Mouse (Mus musculus) CH12.LX (cell line): ENCODE measurements around the gene Gm9195. TPM values are rescaled to one million over a fixed set of nuclear protein-coding genes. Genes with fewer than 3 reads are reported as not detected.

Experiments used
- DNase-seq: peaks from one replicate; pipeline ENCODE4 v3.0.0-alpha.2; 2013; ENCODE audit errors: extremely low read depth
- H3K27ac ChIP-seq: 2 replicates; pipeline ENCODE4 v1.5.1; 2012; ENCODE audit warnings: low read depth, mild to moderate bottlenecking, control low read depth, moderate library complexity; ENCODE audit not compliant: insufficient read depth
- H3K27me3 ChIP-seq: replicated peaks from 2 replicates; pipeline ENCODE3; 2012; ENCODE audit warnings: inconsistent platforms
- H3K36me3 ChIP-seq, 2 experiments: replicated peaks in 1 of 2; 2 replicates each; pipeline versions ENCODE3 to v1.6.1; 2012; ENCODE audit warnings: inconsistent platforms in 1 of 2, low read length in 1 of 2, mild to moderate bottlenecking in 1 of 2, mixed read lengths in 1 of 2, moderate library complexity in 1 of 2; ENCODE audit not compliant: control insufficient read depth in 1 of 2, insufficient read depth in 1 of 2
- H3K4me1 ChIP-seq, 2 experiments: 2 replicates each; pipeline ENCODE4 v1.6.1; 2012; ENCODE audit warnings: inconsistent platforms in 1 of 2, moderate library complexity in 1 of 2; ENCODE audit not compliant: insufficient read depth in 2 of 2, control insufficient read depth in 1 of 2
- H3K4me2 ChIP-seq: 2 replicates; pipeline ENCODE4 v1.6.1; 2012; ENCODE audit warnings: low read depth, mild to moderate bottlenecking, control low read depth; ENCODE audit not compliant: poor library complexity, insufficient read depth, severe bottlenecking
- H3K4me3 ChIP-seq, 3 experiments: fragments of 150-350 bp in 1 of 3; sonication (generic) in 1 of 3; replicated peaks in 1 of 3; 2 replicates each; pipeline versions ENCODE3 to v1.5.1; 2011 to 2012; ENCODE audit warnings: low read depth in 2 of 3, low read length in 2 of 3, mild to moderate bottlenecking in 2 of 3, moderate library complexity in 2 of 3, control low read depth in 1 of 3, improper control_type of control experiment in 1 of 3, inconsistent platforms in 1 of 3, mixed read lengths in 1 of 3; ENCODE audit not compliant: poor library complexity in 1 of 3
- H3K79me2 ChIP-seq: replicated peaks from 2 replicates; pipeline ENCODE4 v1.6.1; 2012; ENCODE audit warnings: mild to moderate bottlenecking, moderate library complexity; ENCODE audit not compliant: control insufficient read depth, poor library complexity, insufficient read depth, severe bottlenecking; ENCODE audit errors: extremely low read depth
- H3K9ac ChIP-seq: 2 replicates; pipeline ENCODE4 v1.6.1; 2012; ENCODE audit warnings: low read depth, mild to moderate bottlenecking, control low read depth, moderate library complexity; ENCODE audit not compliant: insufficient read depth
- H3K9me3 ChIP-seq: replicated peaks from 2 replicates; pipeline ENCODE3; 2012; ENCODE audit warnings: low read length, inconsistent platforms, mixed read lengths
- BHLHE40 ChIP-seq: IDR thresholded peaks from 2 replicates; pipeline ENCODE4 v1.6.1; 2011; ENCODE audit warnings: mild to moderate bottlenecking, low read depth, low read length, improper control_type of control experiment
- CHD1 ChIP-seq: IDR thresholded peaks from 2 replicates; pipeline ENCODE4 v1.6.1; 2012; ENCODE audit warnings: low read depth, low read length, improper control_type of control experiment, inconsistent platforms
- CHD2 ChIP-seq: IDR thresholded peaks from 2 replicates; pipeline ENCODE4 v1.6.1; 2011; ENCODE audit warnings: low read length, improper control_type of control experiment
- CTCF ChIP-seq, 2 experiments: IDR thresholded peaks in 1 of 2; conservative IDR thresholded peaks in 1 of 2; 2 replicates each; pipeline ENCODE4 v1.5.1; 2011 to 2012; ENCODE audit warnings: low read depth in 2 of 2, low read length in 2 of 2, improper control_type of control experiment in 1 of 2, inconsistent platforms in 1 of 2, mild to moderate bottlenecking in 1 of 2, moderate library complexity in 1 of 2
- E2F4 ChIP-seq: IDR thresholded peaks from 2 replicates; pipeline ENCODE4 v1.6.1; 2011; ENCODE audit warnings: low read depth, low read length, improper control_type of control experiment; ENCODE audit not compliant: insufficient replicate concordance
- ELF1 ChIP-seq: IDR thresholded peaks from 2 replicates; pipeline ENCODE4 v1.6.1; 2014; ENCODE audit warnings: low read depth, mild to moderate bottlenecking, inconsistent platforms, low read length, improper control_type of control experiment
- EP300 ChIP-seq: IDR thresholded peaks from 2 replicates; pipeline ENCODE4 v1.6.1; 2011; ENCODE audit warnings: low read length, improper control_type of control experiment
- JUN ChIP-seq: IDR thresholded peaks from 2 replicates; pipeline ENCODE4 v1.6.1; 2011; ENCODE audit warnings: low read depth, mild to moderate bottlenecking, low read length, improper control_type of control experiment, moderate library complexity; ENCODE audit not compliant: insufficient read depth
- KAT2A ChIP-seq: IDR thresholded peaks from 2 replicates; pipeline ENCODE4 v1.6.1; 2012; ENCODE audit warnings: low read length, improper control_type of control experiment, inconsistent platforms; ENCODE audit not compliant: insufficient replicate concordance
- MAZ ChIP-seq: IDR thresholded peaks from 2 replicates; pipeline ENCODE4 v1.6.1; 2012; ENCODE audit warnings: low read depth, mild to moderate bottlenecking, inconsistent platforms, low read length, improper control_type of control experiment, moderate library complexity
- MEF2A ChIP-seq: IDR thresholded peaks from 2 replicates; pipeline ENCODE4 v1.6.1; 2014; ENCODE audit warnings: low read depth, mild to moderate bottlenecking, inconsistent platforms, low read length, improper control_type of control experiment, borderline replicate concordance
- MXI1 ChIP-seq: IDR thresholded peaks from 2 replicates; pipeline ENCODE4 v1.6.1; 2011; ENCODE audit warnings: mild to moderate bottlenecking, low read depth, low read length, improper control_type of control experiment
- POLR2AphosphoS2 ChIP-seq: IDR thresholded peaks from 2 replicates; pipeline ENCODE4 v1.6.1; 2011; ENCODE audit warnings: low read depth, low read length, improper control_type of control experiment
- RAD21 ChIP-seq: IDR thresholded peaks from 2 replicates; pipeline ENCODE4 v1.6.1; 2011; ENCODE audit warnings: low read depth, mild to moderate bottlenecking, low read length, improper control_type of control experiment, moderate library complexity
- SIN3A ChIP-seq: IDR thresholded peaks from 2 replicates; pipeline ENCODE4 v1.6.1; 2012; ENCODE audit warnings: low read length, improper control_type of control experiment, inconsistent platforms
- SMC3 ChIP-seq: IDR thresholded peaks from 2 replicates; pipeline ENCODE4 v1.6.1; 2011; ENCODE audit warnings: low read depth, low read length, improper control_type of control experiment
- TBP ChIP-seq: conservative IDR thresholded peaks from 2 replicates; pipeline ENCODE4 v1.6.1; 2011; ENCODE audit warnings: low read depth, low read length, improper control_type of control experiment
- TCF12 ChIP-seq: IDR thresholded peaks from 2 replicates; pipeline ENCODE4 v1.6.1; 2014; ENCODE audit warnings: low read depth, mild to moderate bottlenecking, inconsistent platforms, low read length, improper control_type of control experiment
- USF1 ChIP-seq: IDR thresholded peaks from 2 replicates; pipeline ENCODE4 v1.6.1; 2014; ENCODE audit warnings: low read depth, mild to moderate bottlenecking, inconsistent platforms, low read length, improper control_type of control experiment
- USF2 ChIP-seq: conservative IDR thresholded peaks from 2 replicates; pipeline ENCODE4 v1.6.1; 2011; ENCODE audit warnings: low read depth, low read length, improper control_type of control experiment
- ZKSCAN1 ChIP-seq: IDR thresholded peaks from 2 replicates; pipeline ENCODE4 v1.6.1; 2012; ENCODE audit warnings: low read depth, inconsistent platforms, low read length, improper control_type of control experiment, borderline replicate concordance
- ZMIZ1 ChIP-seq: IDR thresholded peaks from 2 replicates; pipeline ENCODE4 v1.6.1; 2012; ENCODE audit warnings: low read depth, mild to moderate bottlenecking, inconsistent platforms, low read length, improper control_type of control experiment
- ZNF384 ChIP-seq: IDR thresholded peaks from 2 replicates; pipeline ENCODE4 v1.6.1; 2012; ENCODE audit warnings: low read depth, low read length, improper control_type of control experiment, inconsistent platforms
- dilution Hi-C: fragments of 300-500 bp; cut with MboI; formaldehyde crosslinking; loops from 2 replicates; pipeline ENCODE4 v1.14.3; 2020; ENCODE audit warnings: low sequenced_read_pairs; ENCODE audit not compliant: extremely low pct_unique_long_range_greater_than_20kb, extremely low pct_ligation_motif_present
- in situ Hi-C: fragments of 300-500 bp; cut with MboI; formaldehyde crosslinking; loops from 3 replicates; pipeline ENCODE4 v1.14.3; 2019; ENCODE audit warnings: low sequenced_read_pairs, low pct_ligation_motif_present, low pct_unique_long_range_greater_than_20kb, mixed read lengths
- polyA plus RNA-seq: library from polyadenylated mRNA; unstranded; fragments of >175 nt; gene quantifications from 2 replicates; pipeline ENCODE4 v1.2.1, GENCODE M21; 2012; ENCODE audit warnings: low read depth; ENCODE audit not compliant: insufficient read length
- total RNA-seq, 2 experiments: library from RNA; depleted of rRNA; stranded (reverse); fragments of 300-350 nt in 1 of 2; fragments of >200 nt in 1 of 2; gene quantifications; 2 replicates each; pipeline ENCODE4 v1.2.3; 2012 to 2014

Gm9195 gene
- total RNA-seq (2012; rRNA removed), result 2.0 and 2.2 TPM in 2 replicates
- 1.1 TPM in 2 replicates for total RNA-seq (2014; rRNA removed)
- polyA plus RNA-seq, result 5.2 and 6.0 TPM in 2 replicates

DNA sequence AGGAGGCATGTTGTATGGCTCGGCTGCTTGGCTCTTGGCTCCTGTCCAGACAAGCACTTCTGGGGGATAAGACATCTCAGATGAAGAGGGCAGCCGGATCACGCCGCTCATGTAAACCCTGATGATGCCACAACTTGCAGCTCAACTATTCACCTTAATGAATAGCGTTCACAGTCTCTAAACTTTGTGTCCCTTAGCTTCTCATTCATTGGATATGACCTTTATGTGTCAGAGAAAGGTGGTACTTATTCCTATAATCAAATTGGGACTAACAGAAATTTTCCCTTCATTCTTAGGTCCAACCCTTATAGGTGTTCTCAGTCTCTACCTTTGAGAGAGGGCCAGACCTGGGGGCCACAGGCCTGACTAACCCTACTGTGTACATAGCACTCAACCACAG lies at the start of gene Gm9195:
Gene Gm9195, minus strand, starts transcription at position 101 of the 400 bp plus-strand sequence.
- H3K9ac ChIP-seq, result no peak within 1 kb of the TSS
- no peak within 1 kb of the TSS for H3K27ac ChIP-seq
- H3K4me3 ChIP-seq, result no peak within 1 kb of the TSS
- peaks cover 3% of the 10 kb centered on the region for H3K27me3 ChIP-seq
- in situ Hi-C loops, result no loop called here
- dilution Hi-C loops, result no loop called here
- no peak within 1 kb of the TSS for H3K4me2 ChIP-seq
- DNase-seq, result no peak
- H3K36me3 ChIP-seq, result no peaks in the 10 kb centered on the region
- H3K9me3 ChIP-seq, result no peaks in the 10 kb centered on the region
- TF ChIP-seq USF1, result no peak
- TF ChIP-seq JUN, result no peak
- TF ChIP-seq MEF2A, result no peak
- no peak for TF ChIP-seq USF2
- no peak for TF ChIP-seq ELF1
- TF ChIP-seq MAZ, result no peak
- TF ChIP-seq SIN3A, result no peak
- no peak for TF ChIP-seq TCF12
- no peaks in the 10 kb centered on the region for H3K79me2 ChIP-seq
- no peaks in the 10 kb centered on the region for H3K4me1 ChIP-seq

DNA sequence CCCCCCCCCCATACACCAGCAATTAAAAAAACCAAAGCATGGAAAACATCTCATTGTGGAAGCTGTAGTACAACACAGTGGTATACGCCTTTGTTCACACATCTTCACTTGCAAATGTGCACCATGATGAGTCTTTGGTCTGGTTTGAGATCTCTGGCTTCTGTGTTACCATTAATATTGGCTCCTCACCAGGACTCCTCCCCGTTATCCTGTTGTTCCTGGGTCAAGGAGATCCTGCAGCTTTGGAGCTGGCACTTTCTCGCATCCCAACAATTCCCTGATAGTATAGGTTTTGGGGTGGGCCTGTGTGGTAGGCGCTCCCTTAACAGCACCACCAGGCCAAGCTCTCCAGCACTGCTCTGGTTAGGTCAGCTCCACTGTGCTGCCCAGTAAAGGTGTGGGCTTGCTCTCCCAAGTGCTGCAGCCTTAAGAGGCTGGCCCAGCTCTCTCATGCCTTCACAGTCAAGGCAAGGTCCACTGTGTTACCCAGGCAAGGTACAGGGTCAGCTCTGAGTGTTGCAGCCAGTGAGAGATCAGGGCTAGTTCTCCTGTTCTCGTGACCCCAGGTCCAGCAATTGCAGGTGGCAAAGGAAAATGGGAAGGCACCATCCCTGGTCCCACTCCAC lies 44.9 kb upstream of the Gm9195 start:
- Histone ChIP-seq H3K27ac (0 out of 2 replicates have a peak overlapping the region, but pooled peaks have one; percentile 13), H3K27me3 (no peaks in the 10 kb centered on the region), H3K4me3 (no peak overlapping the region), H3K4me1 (no peaks in the 10 kb centered on the region), H3K36me3 (peaks cover 35 to 54% of the 10 kb centered on the region in 2 experiments), H3K4me2 (no peak overlapping the region), H3K79me2 (no peaks in the 10 kb centered on the region), H3K9me3 (no peaks in the 10 kb centered on the region), H3K9ac (no peak overlapping the region)
- dilution Hi-C loops, result no loop called here
- in situ Hi-C loops, result no loop called here
- no peak for DNase-seq
- TF ChIP-seq ELF1 (no peak), POLR2AphosphoS2 (peak; percentile 2; the same call in 1 of the 2 replicates)

DNA sequence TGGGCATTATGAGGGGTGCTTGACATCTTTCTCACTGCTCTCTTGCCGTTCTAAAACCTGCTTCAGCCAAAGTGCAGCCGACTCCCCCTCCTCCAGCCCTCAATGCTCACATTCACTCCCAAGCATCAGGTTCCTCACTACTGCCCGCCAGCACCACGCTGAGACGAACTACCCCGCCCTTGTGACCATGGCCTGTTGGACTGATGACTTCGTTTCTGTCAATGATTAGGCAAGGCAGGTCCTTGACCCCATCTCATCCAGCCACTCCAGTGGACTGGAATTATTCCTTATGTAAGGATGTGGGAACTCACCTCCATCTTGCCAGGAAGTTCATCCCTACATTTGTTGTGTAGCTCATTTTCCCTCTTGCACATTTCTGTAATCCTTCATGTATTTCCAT lies 42.2 kb upstream of the Gm9195 start:
- dilution Hi-C loops, result no loop called here

More for the DNA sequence above, 42.2 kb upstream of the Gm9195 start:
- Histone ChIP-seq H3K9me3 (no peaks in the 10 kb centered on the region), H3K4me1 (no peaks in the 10 kb centered on the region), H3K4me2 (no peak overlapping the region), H3K4me3 (no peak overlapping the region), H3K9ac (no peak overlapping the region), H3K79me2 (no peaks in the 10 kb centered on the region), H3K36me3 (peaks cover 13 to 28% of the 10 kb centered on the region in 2 experiments), H3K27me3 (no peaks in the 10 kb centered on the region), H3K27ac (no peak overlapping the region)
- in situ Hi-C loops, result no loop called here
- TF ChIP-seq TBP (no peak), USF1 (no peak), SIN3A (no peak), MEF2A (no peak), SMC3 (no peak), CHD1 (no peak), E2F4 (no peak), BHLHE40 (no peak), KAT2A (no peak), ZKSCAN1 (no peak), EP300 (no peak), ZNF384 (no peak), ZMIZ1 (no peak), POLR2AphosphoS2 (no peak), CHD2 (no peak), TCF12 (no peak), CTCF (conservative IDR thresholded peaks at IDR 0.05 in 1 of 2, IDR thresholded peaks at IDR 0.05 in 1 of 2; ENCODE audit: low read depth in 2 of 2, low read length in 2 of 2) (no peak), RAD21 (no peak), MXI1 (no peak)
- DNase-seq, result no peak
